Mouse (Mus musculus) hindbrain, embryonic 10.5 days (tissue): ENCODE results near the gene Axin1. TPM values are rescaled to one million over a fixed set of nuclear protein-coding genes. Genes with fewer than 3 reads are reported as not detected.
A peak's percentile ranks its signal among the peaks of the same experiment; 100 is the strongest.
"Not testable (repeated sequence)": the region's sequence is repeated elsewhere in the genome, so short reads cannot be mapped to it uniquely, and the experiment has no call there.

Experiments
- DNase-seq: peaks from one replicate; pipeline ENCODE4 v3.0.0-alpha.2; 2017; ENCODE audit warnings: low spot score
- H3K27ac ChIP-seq: fragments of 300-500 bp; sonication (generic); 2 replicates; pipeline ENCODE4 v1.5.1; 2016; ENCODE audit warnings: mild to moderate bottlenecking, moderate library complexity
- H3K27me3 ChIP-seq: fragments of 300-500 bp; sonication (generic); 2 replicates; pipeline ENCODE4 v1.6.1; 2016; ENCODE audit warnings: mild to moderate bottlenecking; ENCODE audit not compliant: poor library complexity, insufficient read depth, severe bottlenecking
- H3K36me3 ChIP-seq: fragments of 300-500 bp; sonication (generic); 2 replicates; pipeline ENCODE4 v1.6.1; 2016; ENCODE audit warnings: mild to moderate bottlenecking, moderate library complexity
- H3K4me1 ChIP-seq: fragments of 300-500 bp; sonication (generic); replicated peaks from 2 replicates; pipeline ENCODE4 v1.6.1; 2016; ENCODE audit warnings: mild to moderate bottlenecking
- H3K4me3 ChIP-seq: fragments of 300-500 bp; sonication (generic); 2 replicates; pipeline ENCODE4 v1.5.1; 2016; ENCODE audit warnings: mild to moderate bottlenecking, moderate library complexity
- H3K9me3 ChIP-seq: fragments of 300-500 bp; sonication (generic); 2 replicates; pipeline ENCODE4 v1.6.1; 2016; ENCODE audit warnings: mild to moderate bottlenecking, moderate library complexity
- WGBS: fragments of 180-500 bp; shearing (Covaris S2); methylation state at CpG from one replicate; pipeline ENCODE4 v1.1.7; 2016; 5-methylcytosine and 5-hydroxymethylcytosine counted together
- polyA plus RNA-seq: library from polyadenylated mRNA; unstranded; fragments of >200 nt; fragmentation: Nextera tagmentation; extraction: Ambion mirVana; gene quantifications from 2 replicates; pipeline ENCODE4 v1.2.1, GENCODE M21; 2016

Gene Axin1
- polyA plus RNA-seq, 1 experiment from 2014 or later = 9.1 TPM

DNA sequence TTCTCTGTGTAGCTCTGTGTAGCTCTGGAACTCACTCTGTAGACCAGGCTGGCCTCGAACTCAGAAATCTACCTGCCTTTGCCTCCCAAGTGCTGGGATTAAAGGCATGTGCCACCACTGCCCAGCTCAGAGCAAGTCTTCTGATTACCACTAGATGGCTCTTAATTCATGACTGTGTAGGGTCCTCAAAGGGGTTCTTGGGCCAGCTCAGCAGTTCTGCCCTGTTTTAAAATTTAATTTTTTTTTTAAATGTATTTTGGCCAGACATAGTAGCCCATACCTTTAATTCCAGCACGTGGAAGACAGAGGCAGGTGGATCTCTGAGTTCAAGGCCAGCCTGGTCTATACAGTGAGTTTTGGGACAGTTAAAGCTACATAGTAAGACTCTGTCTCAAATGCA lies 36.8 kb downstream of the Axin1 start:
- peaks cover 69% of the 10 kb centered on the region for H3K36me3 ChIP-seq
- not testable (repeated sequence) for DNase-seq, H3K4me3 ChIP-seq, H3K27ac ChIP-seq, H3K4me1 ChIP-seq, H3K9me3 ChIP-seq, H3K27me3 ChIP-seq
- 89% methylated on average over 2 of the region's 2 CpGs for WGBS

DNA sequence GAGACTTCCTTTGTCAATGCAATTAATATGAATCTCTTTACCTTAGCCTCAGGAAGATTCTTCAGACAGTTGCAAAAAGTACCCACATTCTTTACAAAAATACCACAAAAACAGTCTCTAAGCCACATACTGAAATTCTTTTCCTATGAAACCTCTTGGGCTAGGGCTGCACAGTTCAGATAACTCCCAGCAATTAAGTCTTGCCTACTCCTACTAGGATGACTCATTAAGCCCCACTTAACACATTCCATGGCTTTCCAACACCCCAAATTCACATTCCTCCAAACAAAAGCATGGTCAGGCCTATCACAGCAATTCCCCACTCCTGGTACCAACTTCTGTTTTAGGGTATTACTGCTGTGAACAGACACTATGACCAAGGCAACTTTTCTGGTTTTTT lies 40.1 kb downstream of the Axin1 start:
- Histone ChIP-seq H3K4me1 (no peaks in the 10 kb centered on the region), H3K27ac (no peak overlapping the region), H3K36me3 (peaks cover 75% of the 10 kb centered on the region), H3K9me3 (peaks cover 2% of the 10 kb centered on the region; the same call in 1 of the 2 replicates), H3K4me3 (no peak overlapping the region), H3K27me3 (no peaks in the 10 kb centered on the region)
- DNase-seq = no peak

DNA sequence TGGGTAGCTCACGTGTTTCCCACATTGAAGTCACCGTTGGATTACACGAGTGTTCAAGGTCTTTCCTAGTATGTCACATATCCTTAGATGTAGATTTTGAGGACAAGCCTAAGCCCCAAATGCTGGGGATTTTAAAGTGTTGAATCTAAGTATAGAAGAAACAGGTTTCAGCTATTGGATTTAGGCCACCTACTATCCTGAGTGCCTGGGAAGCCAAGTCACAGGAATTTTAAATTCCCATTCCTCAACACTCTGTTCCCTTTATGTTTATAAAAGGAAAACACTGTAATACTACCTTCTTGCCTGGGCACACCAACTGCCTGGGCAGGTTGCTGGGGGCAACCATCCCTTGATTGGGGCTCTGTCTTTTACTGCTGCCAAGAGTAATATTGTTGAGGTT lies 42.7 kb downstream of the Axin1 start:
- H3K4me3 ChIP-seq = no peak overlapping the region
- no peak overlapping the region for H3K27ac ChIP-seq
- no peak for DNase-seq
- H3K27me3 ChIP-seq = no peaks in the 10 kb centered on the region
- H3K36me3 ChIP-seq = peaks cover 77% of the 10 kb centered on the region
- 93% methylated on average over 3 of the region's 3 CpGs for WGBS
- H3K4me1 ChIP-seq = no peaks in the 10 kb centered on the region
- H3K9me3 ChIP-seq = peaks cover 2% of the 10 kb centered on the region; the same call in 1 of the 2 replicates

DNA sequence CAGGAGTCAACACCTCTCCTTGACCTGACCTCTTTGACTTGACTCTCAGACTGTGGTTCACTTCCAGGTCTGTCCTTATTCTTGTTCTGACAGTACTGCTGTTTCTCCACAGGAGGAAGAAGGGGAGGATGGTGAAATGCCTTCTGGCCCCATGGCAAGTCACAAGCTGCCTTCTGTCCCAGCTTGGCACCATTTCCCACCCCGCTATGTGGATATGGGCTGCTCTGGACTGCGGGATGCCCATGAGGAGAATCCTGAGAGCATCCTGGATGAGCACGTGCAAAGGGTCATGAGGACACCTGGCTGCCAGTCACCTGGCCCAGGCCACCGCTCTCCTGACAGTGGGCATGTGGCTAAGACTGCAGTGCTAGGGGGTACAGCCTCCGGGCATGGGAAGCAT lies 49.1 kb downstream of the Axin1 start:
- Histone ChIP-seq H3K27me3 (no peaks in the 10 kb centered on the region), H3K9me3 (no peaks in the 10 kb centered on the region), H3K36me3 (peaks cover 100% of the 10 kb centered on the region), H3K27ac (no peak overlapping the region), H3K4me1 (no peaks in the 10 kb centered on the region), H3K4me3 (no peak overlapping the region)
- 95% methylated on average over 5 of the region's 5 CpGs for WGBS
- no peak for DNase-seq

DNA sequence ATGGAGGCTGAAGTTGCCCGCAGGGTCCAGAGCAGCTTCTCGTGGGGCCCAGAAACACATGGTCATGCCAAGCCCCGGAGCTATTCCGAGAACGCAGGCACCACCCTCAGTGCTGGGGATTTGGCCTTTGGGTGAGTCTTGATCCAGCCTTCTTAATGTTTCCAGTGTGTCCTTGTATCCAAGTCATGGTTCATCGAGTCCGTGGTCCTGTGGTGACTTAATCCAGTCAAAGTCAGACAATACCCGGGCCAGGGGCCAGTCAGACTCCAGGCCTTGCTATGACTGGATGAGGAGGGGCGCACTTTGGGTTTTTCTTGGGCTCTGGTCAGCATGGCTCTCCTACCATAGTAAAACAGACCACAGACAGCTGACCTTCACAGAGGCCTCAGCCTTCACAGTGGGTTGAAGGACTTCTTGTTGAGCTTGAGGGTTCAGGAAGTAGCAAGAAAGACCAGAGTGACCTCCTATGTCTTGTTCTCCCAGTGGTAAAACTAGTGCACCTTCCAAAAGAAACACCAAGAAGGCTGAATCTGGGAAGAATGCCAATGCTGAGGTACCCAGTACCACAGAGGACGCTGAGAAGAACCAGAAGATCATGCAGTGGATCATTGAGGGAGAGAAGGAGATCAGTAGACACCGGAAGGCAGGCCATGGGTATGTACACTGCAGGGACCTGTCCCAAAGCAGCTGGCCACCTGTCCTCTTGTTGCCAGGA lies 49.8 kb downstream of the Axin1 start:
- no peak for DNase-seq
- 94% methylated on average over 11 of the region's 11 CpGs for WGBS
- Histone ChIP-seq H3K27ac (no peak overlapping the region), H3K9me3 (no peaks in the 10 kb centered on the region), H3K4me1 (no peaks in the 10 kb centered on the region), H3K36me3 (peaks cover 100% of the 10 kb centered on the region), H3K27me3 (no peaks in the 10 kb centered on the region), H3K4me3 (no peak overlapping the region)

DNA sequence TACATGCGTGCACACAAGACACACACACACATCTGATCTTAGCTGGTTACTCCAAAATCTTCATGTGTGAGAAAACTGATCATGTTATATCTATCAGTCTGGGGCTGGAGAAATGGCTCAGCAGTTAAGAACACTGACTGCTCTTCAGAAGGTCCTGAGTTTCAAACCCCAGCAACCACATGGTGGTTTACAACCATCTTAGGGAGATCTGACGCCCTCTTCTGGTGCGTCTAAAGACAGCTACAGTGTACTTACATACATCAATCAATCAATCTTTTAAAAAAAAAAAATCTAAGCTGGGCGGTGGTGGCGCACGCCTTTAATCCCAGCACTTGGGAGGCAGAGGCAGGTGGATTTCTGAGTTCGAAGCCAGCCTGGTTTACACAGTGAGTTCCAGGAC lies 53.0 kb downstream of the Axin1 start:
- peaks cover 100% of the 10 kb centered on the region for H3K36me3 ChIP-seq
- H3K4me1 ChIP-seq, H3K27ac ChIP-seq, H3K27me3 ChIP-seq, H3K9me3 ChIP-seq, H3K4me3 ChIP-seq, DNase-seq: not testable (repeated sequence)
- WGBS = 92% methylated on average over 7 of the region's 7 CpGs

DNA sequence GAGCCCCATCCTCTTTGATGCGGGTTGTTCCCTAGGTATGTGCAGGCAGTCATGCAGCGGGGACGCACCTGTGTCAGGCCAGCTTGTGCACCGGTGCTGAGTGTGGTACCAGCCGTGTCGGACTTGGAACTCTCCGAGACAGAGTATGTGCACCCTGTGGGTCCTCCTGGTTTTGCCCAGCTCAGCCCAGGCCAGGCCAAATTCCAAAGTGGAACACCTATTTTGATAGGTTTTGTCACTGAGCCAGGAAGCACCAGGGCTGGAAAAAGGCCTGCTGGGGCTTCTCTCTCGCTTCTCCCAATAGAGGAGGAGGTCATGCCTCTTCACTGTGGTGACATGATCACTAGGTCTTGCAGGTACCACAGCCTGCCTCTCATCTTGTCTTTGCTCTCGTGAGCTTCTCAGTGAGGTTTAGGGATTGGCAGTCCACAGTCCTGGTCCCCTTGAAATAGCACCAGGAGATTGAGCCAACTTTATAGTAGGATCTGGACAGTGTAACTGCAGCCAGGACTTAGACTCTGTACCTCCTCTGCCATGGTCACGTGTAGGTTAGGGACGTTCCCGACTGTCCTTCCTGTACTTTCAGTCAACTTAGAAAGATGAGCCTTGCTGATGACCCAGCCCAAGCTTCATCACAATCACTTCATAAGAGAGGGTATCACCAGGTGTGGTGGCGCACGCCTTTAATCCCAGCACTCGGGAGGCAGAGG lies 54.1 kb downstream of the Axin1 start:
- H3K4me3 ChIP-seq = no peak overlapping the region
- H3K36me3 ChIP-seq = peaks cover 100% of the 10 kb centered on the region
- no peaks in the 10 kb centered on the region for H3K9me3 ChIP-seq
- H3K27ac ChIP-seq = no peak overlapping the region
- 96% methylated on average over 15 of the region's 15 CpGs for WGBS
- H3K27me3 ChIP-seq = no peaks in the 10 kb centered on the region
- DNase-seq = no peak
- no peaks in the 10 kb centered on the region for H3K4me1 ChIP-seq

DNA sequence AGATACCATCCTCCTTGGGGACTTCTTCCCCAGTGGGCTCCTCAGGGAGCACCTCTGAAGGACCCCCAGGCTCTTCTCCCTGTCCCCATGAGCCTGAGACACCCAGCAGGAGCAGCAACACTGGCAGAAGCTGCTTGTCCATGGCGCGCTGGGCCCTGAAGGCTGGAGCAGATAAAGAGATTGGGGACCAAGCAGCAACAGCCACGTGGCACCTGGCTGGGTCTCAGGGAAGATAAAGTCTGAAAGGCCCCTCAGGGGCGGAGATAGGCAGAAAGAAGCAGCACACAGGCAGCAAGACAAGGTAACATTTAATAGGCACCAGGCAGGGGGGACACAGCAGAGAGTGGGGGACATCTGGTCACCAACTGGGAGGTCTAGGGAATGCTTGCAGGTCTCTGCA lies 60.4 kb downstream of the Axin1 start, which contains the start of gene Pdia2:
Pdia2 (minus strand) TSS at position 196 of the 400 bp plus-strand sequence.
- H3K4me1 ChIP-seq = peaks cover 37% of the 10 kb centered on the region
- no peak within 1 kb of the TSS for H3K27ac ChIP-seq
- peaks cover 54% of the 10 kb centered on the region for H3K36me3 ChIP-seq
- WGBS = 82% methylated on average over 4 of the region's 4 CpGs
- DNase-seq = no peak
- peaks cover 55% of the 10 kb centered on the region for H3K27me3 ChIP-seq
- no peaks in the 10 kb centered on the region for H3K9me3 ChIP-seq
- H3K4me3 ChIP-seq = peak within 1 kb of the TSS; percentile 64; the same call in 1 of the 2 replicates

DNA sequence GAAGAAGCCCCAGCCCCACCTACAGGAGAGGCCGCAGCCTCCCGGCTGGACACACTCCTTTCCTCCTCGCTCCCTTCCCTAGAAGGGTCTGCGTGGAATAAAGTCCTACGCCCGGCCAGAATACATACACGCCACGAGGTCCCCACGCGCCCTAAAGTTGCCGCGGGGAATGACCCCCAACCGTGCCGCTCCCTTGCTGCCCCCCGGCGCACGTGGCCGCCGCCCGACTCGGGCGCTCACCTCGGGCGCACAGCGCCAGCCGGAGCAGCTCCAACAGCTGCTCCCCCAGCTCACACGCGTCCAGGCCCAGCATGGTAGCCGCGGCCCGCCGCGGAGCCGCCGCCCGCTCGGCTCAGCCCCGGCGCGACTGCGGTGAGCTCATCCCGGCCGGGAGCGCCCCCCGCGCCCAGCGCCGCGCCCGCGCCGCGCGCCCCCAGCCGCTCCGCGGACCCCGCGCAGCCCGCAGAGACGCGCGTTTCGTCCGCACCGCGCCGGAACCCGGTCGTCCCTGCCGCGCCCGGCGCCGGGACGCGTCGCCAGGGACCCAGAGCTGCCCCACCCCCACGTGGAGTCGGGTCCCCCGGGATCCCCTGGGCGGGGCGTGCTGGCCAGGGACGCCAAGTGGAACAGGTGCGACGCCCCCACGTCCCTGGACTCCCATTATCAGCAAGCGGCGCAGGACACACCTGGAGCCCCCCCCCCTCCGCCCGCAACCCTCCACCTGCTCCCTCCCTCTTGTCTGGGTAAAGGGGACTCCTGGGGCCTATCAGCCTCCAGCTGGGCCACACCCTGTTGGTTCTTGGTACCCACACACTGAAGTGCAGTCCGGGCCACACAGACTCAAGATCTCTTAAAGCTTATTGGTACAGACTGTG lies 62.6 kb downstream of the Axin1 start:
- peak overlapping the region; percentile 78 for H3K27ac ChIP-seq
- DNase-seq = peak; percentile 44
- H3K4me1 ChIP-seq = peaks cover 50% of the 10 kb centered on the region
- 2% methylated on average over 91 of the region's 92 CpGs for WGBS
- peak overlapping the region; percentile 64 for H3K4me3 ChIP-seq
- no peaks in the 10 kb centered on the region for H3K9me3 ChIP-seq
- peaks cover 32% of the 10 kb centered on the region for H3K36me3 ChIP-seq
- H3K27me3 ChIP-seq = peaks cover 76% of the 10 kb centered on the region

DNA sequence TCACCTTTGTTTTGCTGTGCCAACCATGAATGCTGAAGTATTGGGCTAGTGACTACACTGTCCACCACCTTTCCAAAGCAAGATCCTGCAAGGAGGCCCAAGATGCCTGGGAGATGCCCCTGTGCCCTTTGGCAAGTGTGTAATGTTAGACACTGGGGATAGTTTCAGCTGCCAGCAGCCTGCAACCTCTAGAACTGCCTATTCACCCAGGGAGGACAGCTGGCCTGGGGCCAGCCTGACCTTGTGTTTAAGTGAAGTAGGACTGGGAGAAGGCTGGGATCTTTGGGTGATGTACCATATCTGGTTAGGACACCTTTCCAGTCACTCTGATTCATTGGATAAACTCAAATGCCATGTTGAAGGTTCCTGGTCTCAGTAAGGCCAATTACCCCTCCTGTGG lies 63.5 kb downstream of the Axin1 start:
- DNase-seq = no peak
- Histone ChIP-seq H3K36me3 (peaks cover 23% of the 10 kb centered on the region), H3K27me3 (peaks cover 80% of the 10 kb centered on the region), H3K4me1 (peaks cover 50% of the 10 kb centered on the region), H3K4me3 (no peak overlapping the region), H3K9me3 (no peaks in the 10 kb centered on the region), H3K27ac (no peak overlapping the region)

DNA sequence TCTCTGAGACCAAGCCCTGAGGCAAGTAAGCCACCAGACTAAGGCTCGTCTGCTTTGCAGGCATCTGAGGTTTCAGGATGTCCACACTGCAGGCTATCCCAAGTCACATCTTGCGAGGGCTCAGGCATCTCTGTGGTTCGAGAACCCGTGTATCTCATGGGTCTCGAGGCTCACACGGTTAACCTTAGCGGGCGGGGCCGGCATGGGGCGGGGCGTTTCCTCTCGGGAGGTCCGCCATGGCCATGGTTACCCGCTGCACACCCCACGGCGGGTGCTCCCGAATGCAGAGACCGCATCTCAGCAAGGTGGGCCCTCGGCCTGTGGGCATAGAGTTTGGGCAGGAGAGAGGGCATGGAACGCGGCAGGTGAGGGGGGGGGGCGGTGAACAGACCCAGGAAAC lies 64.2 kb downstream of the Axin1 start, which contains the start of gene Rgs11:
Rgs11 (plus strand) TSS at position 215 of the 400 bp plus-strand sequence.
- H3K4me3 ChIP-seq = peak within 1 kb of the TSS; percentile 64
- H3K27me3 ChIP-seq = peaks cover 83% of the 10 kb centered on the region
- peaks cover 15% of the 10 kb centered on the region for H3K36me3 ChIP-seq
- H3K4me1 ChIP-seq = peaks cover 50% of the 10 kb centered on the region
- 0 out of 2 replicates have a peak within 1 kb of the TSS, but pooled peaks have one; percentile 50 for H3K27ac ChIP-seq
- 3% methylated on average over 22 of the region's 22 CpGs for WGBS
- H3K9me3 ChIP-seq = no peaks in the 10 kb centered on the region
- DNase-seq = no peak

DNA sequence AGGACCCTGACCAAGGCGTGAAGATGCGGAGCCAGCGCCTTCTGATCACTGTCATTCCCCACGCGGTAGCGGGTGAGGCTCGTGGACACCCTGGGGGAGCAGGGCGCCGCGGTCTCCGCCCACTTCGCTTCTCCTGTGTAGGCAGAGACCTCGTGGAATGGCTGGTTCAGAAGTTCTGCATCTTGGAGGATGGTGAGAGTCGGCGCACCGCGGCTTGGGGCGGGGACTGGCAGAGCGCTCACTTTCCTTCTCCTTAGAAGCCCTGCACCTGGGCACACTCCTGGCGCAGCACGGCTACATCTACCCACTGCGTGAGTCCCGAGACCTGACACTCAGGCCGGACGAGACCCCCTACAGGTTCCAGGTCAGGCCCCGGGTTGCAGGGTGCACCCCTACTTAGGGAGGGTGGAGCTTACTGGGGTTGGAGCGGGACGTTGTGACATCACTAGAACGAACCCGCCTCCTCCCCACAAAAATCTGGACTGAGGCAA lies 64.9 kb downstream of the Axin1 start:
- no peaks in the 10 kb centered on the region for H3K9me3 ChIP-seq
- DNase-seq = no peak
- H3K27ac ChIP-seq = 0 out of 2 replicates have a peak overlapping the region, but pooled peaks have one; percentile 50
- peaks cover 50% of the 10 kb centered on the region for H3K4me1 ChIP-seq
- peak overlapping the region; percentile 51 for H3K4me3 ChIP-seq
- 2% methylated on average over 30 of the region's 30 CpGs for WGBS
- peaks cover 82% of the 10 kb centered on the region for H3K27me3 ChIP-seq
- peaks cover 9% of the 10 kb centered on the region; the same call in 1 of the 2 replicates for H3K36me3 ChIP-seq
